Comparison of ENCODE assay signal across 8 mouse cellular contexts in the genomic region with DNA sequence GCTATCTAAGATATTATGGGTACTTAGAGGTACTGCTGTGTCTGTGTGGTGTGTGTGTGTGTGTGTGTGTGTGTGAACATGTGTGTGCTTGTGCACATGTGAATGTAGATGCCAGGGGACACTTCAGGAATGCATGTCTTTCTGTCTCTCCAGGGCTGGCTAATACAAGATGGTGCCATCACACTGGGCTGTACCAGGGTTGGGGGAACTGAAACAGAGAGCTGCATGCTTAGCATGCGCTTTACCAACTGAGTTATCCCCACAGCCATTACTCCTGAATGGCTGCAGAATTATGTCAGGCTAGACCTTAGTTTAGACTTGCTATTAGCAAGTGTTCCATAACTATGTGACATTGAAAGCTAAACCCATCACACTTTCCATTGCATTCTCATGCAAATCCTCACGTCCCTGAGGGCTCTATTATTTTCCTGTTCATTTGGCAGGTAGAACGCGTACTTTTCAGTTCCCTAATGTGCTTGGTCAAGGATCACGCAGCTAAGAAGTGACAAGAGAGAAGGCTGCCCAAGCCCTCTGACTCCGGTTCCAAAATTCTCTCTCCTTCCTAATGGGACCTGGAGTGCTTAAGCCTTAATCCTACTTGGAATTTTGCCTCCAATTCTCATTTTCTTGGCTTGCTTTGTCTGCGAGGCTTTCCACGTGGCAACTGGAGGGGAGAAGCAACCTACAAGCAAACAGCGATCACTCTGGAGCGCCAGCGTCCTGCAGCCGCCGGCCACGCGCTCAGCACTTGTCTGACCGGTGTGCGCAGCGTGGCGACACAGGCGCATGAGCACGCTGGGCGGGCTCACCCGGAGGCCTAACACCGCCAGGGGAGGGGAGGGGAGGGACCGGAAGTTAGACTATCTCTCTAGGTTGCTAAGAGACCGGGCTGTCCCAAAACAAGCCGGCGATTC. TPM values are rescaled to one million over a fixed set of nuclear protein-coding genes. Genes with fewer than 3 reads are reported as not detected.
A peak's percentile ranks its signal among the peaks of the same experiment; 100 is the strongest.
DNase-seq lines count a peak whose midpoint lies in the region; ATAC-seq and TF ChIP-seq lines count a peak whose summit lies in the region.

Gene Ttc25 (plus strand): TSS at position 776 of the 914 bp plus-strand sequence.

- H3K4me3 ChIP-seq in forebrain, embryonic 14.5 days (ENCODE audit: low read depth, low read length) = peak within 1 kb of the TSS; percentile 40
- peak within 1 kb of the TSS; percentile 47 for H3K4me3 ChIP-seq in neural tube, embryonic 15.5 days (replicated peaks)

- peak; percentile 65; the same call in 1 of the 2 replicates for TF ChIP-seq POLR2A in brain, embryonic 14.5 days (IDR thresholded peaks at IDR 0.05; ENCODE audit: borderline replicate concordance, extremely low read depth, insufficient read depth, insufficient read length, poor library complexity, severe bottlenecking)

- DNase-seq in CD8-positive naive resting alpha-beta T cell, adult 2 months (ENCODE audit: low read depth in 2 of 2, low spot score in 2 of 2) = peak; percentile 39 to 51
- peak; percentile 95 for DNase-seq in brain, embryonic 14.5 days (ENCODE audit: low read depth)
- peak; percentile 93 for DNase-seq in forebrain, embryonic 14.5 days (ENCODE audit: low spot score)
- DNase-seq in heart, postnatal 14 days = peak; percentile 85 to 89
- DNase-seq in layer of hippocampus, adult 11-12 months (ENCODE audit: low spot score) = peak; percentile 85
- DNase-seq in lung, adult 18-20 months = peak; percentile 92 to 96
- DNase-seq in testis, postnatal 14 days (ENCODE audit: low spot score) = peak; percentile 90

- peak within 1 kb of the TSS; percentile 63 for H3K27ac ChIP-seq in forebrain, embryonic 14.5 days (ENCODE audit: low read depth, low read length)
- H3K27ac ChIP-seq in neural tube, embryonic 15.5 days (replicated peaks) = peak within 1 kb of the TSS; percentile 77

- H3K9ac ChIP-seq in forebrain, embryonic 14.5 days (ENCODE audit: low read length) = peak within 1 kb of the TSS; percentile 67
- H3K9ac ChIP-seq in neural tube, embryonic 15.5 days (replicated peaks) = peak within 1 kb of the TSS; percentile 60

- no peaks in the 10 kb centered on the region for H3K9me3 ChIP-seq in forebrain, embryonic 14.5 days (replicated peaks; ENCODE audit: control insufficient read depth, low read length)
- H3K9me3 ChIP-seq in neural tube, embryonic 15.5 days (replicated peaks) = no peaks in the 10 kb centered on the region

- intact Hi-C loops in heart, postnatal 14 days (cut with DNase I) = no loop called here

- no peaks in the 10 kb centered on the region for H3K27me3 ChIP-seq in forebrain, embryonic 14.5 days (replicated peaks; ENCODE audit: control insufficient read depth, insufficient read depth, low read length)
- H3K27me3 ChIP-seq in neural tube, embryonic 15.5 days (replicated peaks) = no peaks in the 10 kb centered on the region

- peak; percentile 98 for ATAC-seq in forebrain, embryonic 14.5 days
- peak; percentile 95 for ATAC-seq in neural tube, embryonic 15.5 days (ENCODE audit: low FRiP score)

- TF ChIP-seq CTCF in brain, embryonic 14.5 days (IDR thresholded peaks at IDR 0.05; ENCODE audit: borderline replicate concordance, extremely low read depth, insufficient read depth, insufficient read length) = no peak

- peaks cover 6% of the 10 kb centered on the region for H3K4me1 ChIP-seq in forebrain, embryonic 14.5 days (ENCODE audit: control insufficient read depth, insufficient read depth, low read length)
- peaks cover 15% of the 10 kb centered on the region for H3K4me1 ChIP-seq in neural tube, embryonic 15.5 days

- peak within 1 kb of the TSS; percentile 77 for H3K4me2 ChIP-seq in forebrain, embryonic 14.5 days (ENCODE audit: low read length)
- H3K4me2 ChIP-seq in neural tube, embryonic 15.5 days = peak within 1 kb of the TSS; percentile 88

- 2% methylated on average over 28 of the region's 28 CpGs for WGBS in forebrain, embryonic 14.5 days
- 3% methylated on average over 28 of the region's 28 CpGs for WGBS in neural tube, embryonic 15.5 days

- H3K36me3 ChIP-seq in forebrain, embryonic 14.5 days (ENCODE audit: control insufficient read depth, insufficient read depth, low read length) = no peaks in the 10 kb centered on the region
- H3K36me3 ChIP-seq in neural tube, embryonic 15.5 days = no peaks in the 10 kb centered on the region

RNA-seq across cellular contexts. Expression of gene Ttc25, which starts in this region (rescaled TPM):
- 0.90 and 2.8 TPM in 2 replicates for polyA plus RNA-seq in brain, embryonic 14.5 days (2012; rRNA removed)
- polyA plus RNA-seq in forebrain, embryonic 14.5 days (2014; fragmentation: Nextera tagmentation; extraction: Ambion mirVana) = 1.7 and 2.5 TPM in 2 replicates
- under 1 TPM; 0.24 to 0.36 TPM for total RNA-seq in heart, postnatal 14 days (2021)
- polyA plus RNA-seq in neural tube, embryonic 15.5 days (2015; fragmentation: Nextera tagmentation; extraction: Ambion mirVana) = 1.2 and 2.1 TPM in 2 replicates

Comparison
In these comparisons a context has a peak if more than half of its experiments do, and no peak if none do; other contexts are left out.
1. Peak in every context shown above with its lines: DNase-seq, ATAC-seq, H3K4me3 ChIP-seq and H3K27ac ChIP-seq.
2. Peak in DNase-seq in heart, postnatal 14 days; RNA of the gene not detected or under 1 TPM.
3. DNase-seq: peak in every context shown above with its lines; median percentile 95 in brain, embryonic 14.5 days; 94 in lung, adult 18-20 months; 93 in forebrain, embryonic 14.5 days; 90 in testis, postnatal 14 days; 87 in heart, postnatal 14 days; 85 in layer of hippocampus, adult 11-12 months; 45 in CD8-positive naive resting alpha-beta T cell, adult 2 months.